Mouse (Mus musculus): ENCODE results near the gene Izumo1r.

DNA sequence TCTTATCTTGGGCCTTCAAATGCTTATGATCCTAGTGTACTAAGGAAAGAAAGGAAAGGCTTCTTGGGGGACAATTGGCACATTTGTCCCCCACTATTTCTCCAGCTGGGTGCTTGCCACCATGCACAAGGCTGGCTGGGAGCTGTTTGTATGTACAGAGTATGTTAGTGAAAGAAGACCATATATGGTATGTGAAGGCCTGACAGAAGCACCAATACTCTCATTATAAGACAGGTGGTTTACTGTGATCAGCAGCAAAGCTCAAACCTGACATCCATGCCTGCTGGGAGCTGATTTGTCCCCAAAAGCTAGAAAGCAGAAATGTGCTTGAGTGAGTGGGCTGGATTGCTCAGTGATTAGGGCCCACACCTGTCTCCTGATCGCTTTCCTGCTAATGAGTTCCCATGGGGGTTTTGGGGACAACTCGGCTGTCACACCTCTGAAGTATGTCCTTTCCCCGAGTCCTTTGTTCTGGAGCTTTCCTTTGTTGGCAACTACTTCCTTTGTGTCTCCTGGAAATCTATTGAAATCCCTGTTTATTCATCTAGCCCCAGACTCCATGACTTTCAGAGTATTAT, 38.5 kb upstream of the Izumo1r start:
- TF ChIP-seq EP300 (IDR thresholded peaks at IDR 0.05; ENCODE audit: low read depth) = no peak
- no peak for TF ChIP-seq CTCF (IDR thresholded peaks at IDR 0.05; ENCODE audit: low read depth)
